Mouse (Mus musculus): ENCODE results near the gene Myh9. TPM values are rescaled to one million over a fixed set of nuclear protein-coding genes. Genes with fewer than 3 reads are reported as not detected.

Gene Myh9
- polyA plus RNA-seq, 1 experiment from 2014 or later, result 24.6 TPM

DNA sequence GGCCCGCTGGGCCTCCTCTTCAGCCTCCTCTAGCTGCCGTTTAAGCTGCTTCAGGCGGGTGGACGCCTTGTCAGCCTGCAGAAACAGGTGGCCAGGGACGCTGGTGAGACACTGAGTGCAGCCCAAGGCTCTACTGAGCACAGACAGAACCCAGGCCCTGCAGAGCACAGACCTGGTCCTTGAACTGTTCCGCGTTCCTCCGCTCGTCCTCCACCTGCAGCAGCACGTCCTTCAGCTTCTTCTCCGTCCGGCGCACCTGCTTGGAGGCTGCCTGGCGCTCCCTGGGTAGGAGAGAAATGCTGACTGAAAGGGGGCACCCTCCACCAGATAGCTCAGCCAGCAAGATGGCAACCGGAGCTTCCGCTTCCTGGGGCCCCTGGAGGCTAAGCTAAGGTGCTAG lies 78.9 kb downstream of the Myh9 start:
- no peaks in the 10 kb centered on the region for H3K27me3 ChIP-seq
- no peak overlapping the region for H3K4me3 ChIP-seq (replicated peaks)
- H3K9me3 ChIP-seq, result no peaks in the 10 kb centered on the region
- no peak for ATAC-seq (ENCODE audit: low FRiP score)
- H3K4me1 ChIP-seq, result no peaks in the 10 kb centered on the region
- H3K36me3 ChIP-seq (replicated peaks), result peaks cover 72% of the 10 kb centered on the region
- 91% methylated on average over 16 of the region's 16 CpGs for WGBS
- no peak overlapping the region for H3K4me2 ChIP-seq
- H3K9ac ChIP-seq, result no peak overlapping the region
- H3K27ac ChIP-seq, result no peak overlapping the region

DNA sequence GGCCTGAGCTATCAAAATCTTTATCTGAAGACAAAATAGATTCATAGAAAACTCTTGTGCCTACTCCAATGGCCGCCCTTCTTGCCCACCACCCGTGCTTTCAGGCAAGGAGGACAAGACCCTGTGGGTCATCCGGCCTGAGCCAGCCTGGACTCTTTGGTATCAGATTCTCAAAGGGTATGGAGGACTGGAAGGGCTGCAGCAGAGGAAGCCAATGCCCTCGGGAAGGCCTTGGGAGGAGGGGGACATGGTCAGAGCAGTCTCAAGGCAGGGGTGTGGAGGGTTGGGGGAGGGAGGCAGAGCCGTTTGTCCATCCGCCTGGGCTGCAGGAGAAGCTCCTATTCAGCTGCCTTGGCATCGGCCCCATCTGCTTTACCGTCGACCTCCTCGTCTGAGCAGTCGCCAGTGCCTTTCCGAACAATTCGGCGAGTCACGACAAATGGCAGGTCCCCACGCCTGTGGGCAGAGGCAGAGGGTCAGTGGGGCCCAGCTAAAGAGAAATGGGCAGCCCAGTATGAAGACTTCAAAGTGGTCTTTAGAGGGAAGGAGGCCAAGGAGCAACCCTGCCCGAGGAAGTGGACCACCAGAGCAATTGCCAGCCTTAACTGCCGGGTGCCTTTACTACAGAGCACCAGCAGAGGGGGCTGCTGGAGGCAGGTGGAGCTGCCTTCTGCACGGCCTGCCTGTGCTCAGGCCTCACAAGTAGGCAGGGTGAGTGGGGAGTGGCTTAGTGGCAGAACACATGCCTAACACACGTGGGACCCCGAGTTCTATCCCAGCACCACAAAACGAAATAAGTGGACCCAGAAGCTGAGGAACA lies 80.2 kb downstream of the Myh9 start:
- WGBS, result 79% methylated on average over 22 of the region's 22 CpGs
- no peaks in the 10 kb centered on the region for H3K27me3 ChIP-seq
- no peaks in the 10 kb centered on the region for H3K9me3 ChIP-seq
- H3K27ac ChIP-seq, result no peak overlapping the region
- H3K36me3 ChIP-seq (replicated peaks), result peaks cover 59% of the 10 kb centered on the region
- H3K4me1 ChIP-seq, result 0 out of 2 replicates have a peak, but pooled peaks cover 3% of the 10 kb centered on the region
- no peak for ATAC-seq (ENCODE audit: low FRiP score)
- H3K4me2 ChIP-seq, result no peak overlapping the region
- no peak overlapping the region for H3K4me3 ChIP-seq (replicated peaks)
- no peak overlapping the region for H3K9ac ChIP-seq

DNA sequence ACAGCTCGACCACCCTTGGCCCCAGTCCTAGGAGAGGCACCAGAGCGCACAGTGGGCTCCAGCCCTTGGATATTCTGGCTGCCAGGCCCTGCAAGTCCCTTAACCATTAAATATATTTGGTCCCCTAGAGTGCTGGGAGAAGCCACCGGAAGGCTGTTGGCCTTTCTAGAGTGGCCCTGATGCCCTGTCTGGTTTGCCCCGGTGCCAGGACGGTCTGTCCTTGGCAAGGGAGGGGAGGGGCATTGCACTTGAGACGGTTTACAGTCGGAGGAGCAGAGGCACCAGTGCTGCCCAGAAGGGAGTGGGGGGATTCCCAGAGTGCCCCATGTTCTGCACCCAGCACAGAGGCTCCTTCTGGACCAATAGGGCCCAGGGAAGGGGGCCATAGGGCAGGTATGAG lies 80.9 kb downstream of the Myh9 start:
- WGBS, result 96% methylated on average over 7 of the region's 7 CpGs
- H3K27ac ChIP-seq, result no peak overlapping the region
- no peaks in the 10 kb centered on the region for H3K9me3 ChIP-seq
- no peak overlapping the region for H3K9ac ChIP-seq
- H3K4me3 ChIP-seq (replicated peaks), result no peak overlapping the region
- H3K4me1 ChIP-seq, result 0 out of 2 replicates have a peak, but pooled peaks cover 3% of the 10 kb centered on the region
- peaks cover 52% of the 10 kb centered on the region for H3K36me3 ChIP-seq (replicated peaks)
- ATAC-seq (ENCODE audit: low FRiP score), result no peak
- H3K27me3 ChIP-seq, result no peaks in the 10 kb centered on the region
- H3K4me2 ChIP-seq, result no peak overlapping the region

DNA sequence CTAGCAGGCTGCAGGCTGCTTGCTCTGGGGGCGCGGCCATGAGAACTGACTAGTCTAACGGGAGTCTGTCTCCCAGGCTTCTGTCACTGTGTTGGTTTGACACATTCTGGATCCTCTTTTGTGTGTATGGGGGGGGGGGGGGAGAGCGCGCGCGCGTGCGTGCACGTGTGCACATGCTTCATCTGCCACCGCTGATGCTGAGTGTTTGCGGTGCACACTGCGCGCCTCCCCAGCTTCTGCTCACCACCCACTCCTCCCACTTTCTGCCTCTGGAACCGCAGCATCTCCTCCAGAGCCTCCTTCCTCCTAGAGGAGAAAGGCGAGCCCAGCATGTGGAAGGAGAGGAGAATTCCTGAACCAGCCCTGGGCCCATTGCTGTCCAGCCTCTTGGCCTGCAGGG lies 81.9 kb downstream of the Myh9 start:
- Histone ChIP-seq H3K4me1 (0 out of 2 replicates have a peak, but pooled peaks cover 3% of the 10 kb centered on the region), H3K9ac (no peak overlapping the region), H3K4me3 (replicated peaks) (no peak overlapping the region), H3K27ac (no peak overlapping the region), H3K27me3 (peaks cover 9% of the 10 kb centered on the region; the same call in 1 of the 2 replicates), H3K9me3 (no peaks in the 10 kb centered on the region), H3K36me3 (replicated peaks) (peaks cover 42% of the 10 kb centered on the region), H3K4me2 (no peak overlapping the region)
- 93% methylated on average over 15 of the region's 16 CpGs for WGBS
- no peak for ATAC-seq (ENCODE audit: low FRiP score)

- Histone ChIP-seq H3K27me3 (peaks cover 9% of the 10 kb centered on the region; the same call in 1 of the 2 replicates), H3K4me3 (replicated peaks) (no peak overlapping the region), H3K4me2 (no peak overlapping the region), H3K9ac (no peak overlapping the region), H3K4me1 (0 out of 2 replicates have a peak, but pooled peaks cover 3% of the 10 kb centered on the region), H3K36me3 (replicated peaks) (peaks cover 19% of the 10 kb centered on the region), H3K27ac (no peak overlapping the region), H3K9me3 (no peaks in the 10 kb centered on the region)
- WGBS, result 81% methylated on average over 4 of the region's 4 CpGs
- ATAC-seq (ENCODE audit: low FRiP score), result no peak
Observed at GRCm38 (mm10) chr15:77757586-77758226, 84.3 kb downstream of the Myh9 start.

DNA sequence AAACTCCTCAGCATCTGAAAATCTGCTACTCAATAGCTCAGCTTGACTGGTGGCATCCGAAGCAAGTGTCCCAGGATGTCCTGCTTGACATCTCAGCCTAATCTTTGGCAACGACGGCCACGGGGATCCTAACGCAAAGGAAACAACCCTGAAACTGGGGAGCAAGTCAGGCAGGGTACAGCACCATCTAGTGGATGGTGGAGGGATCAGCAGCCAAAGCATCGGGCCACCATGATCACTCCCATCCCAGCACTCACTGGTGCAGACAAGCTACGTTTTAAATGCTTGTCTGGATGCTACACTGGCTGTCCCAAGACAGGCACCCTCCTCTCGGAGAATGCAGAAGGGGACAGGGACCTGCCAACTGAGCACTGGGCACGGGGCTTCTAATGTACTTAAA lies 85.1 kb downstream of the Myh9 start, which contains the start of gene Apol8:
Apol8 (minus strand) TSS at position 156 of the 400 bp plus-strand sequence.
- Histone ChIP-seq H3K9me3 (no peaks in the 10 kb centered on the region), H3K27me3 (peaks cover 9% of the 10 kb centered on the region; the same call in 1 of the 2 replicates), H3K4me3 (replicated peaks) (no peak within 1 kb of the TSS), H3K4me1 (0 out of 2 replicates have a peak, but pooled peaks cover 3% of the 10 kb centered on the region), H3K9ac (no peak within 1 kb of the TSS), H3K4me2 (no peak within 1 kb of the TSS), H3K36me3 (replicated peaks) (peaks cover 12% of the 10 kb centered on the region), H3K27ac (no peak within 1 kb of the TSS)
- 8% methylated on average over 9 of the region's 9 CpGs for whole genome bisulfite sequencing
- no peak for ATAC-seq (ENCODE audit: low FRiP score)

- Histone ChIP-seq H3K9me3 (no peaks in the 10 kb centered on the region), H3K9ac (no peak overlapping the region), H3K27me3 (peaks cover 9% of the 10 kb centered on the region; the same call in 1 of the 2 replicates), H3K4me1 (0 out of 2 replicates have a peak, but pooled peaks cover 3% of the 10 kb centered on the region), H3K36me3 (replicated peaks) (peaks cover 4% of the 10 kb centered on the region), H3K4me3 (replicated peaks) (no peak overlapping the region), H3K27ac (no peak overlapping the region), H3K4me2 (no peak overlapping the region)
- 63% methylated on average over 2 of the region's 2 CpGs for WGBS
- ATAC-seq (ENCODE audit: low FRiP score), result no peak
Observed at GRCm38 (mm10) chr15:77756081-77756480, 85.9 kb downstream of the Myh9 start.

- ATAC-seq (ENCODE audit: low FRiP score), result no peak
- H3K9ac ChIP-seq, result no peak overlapping the region
- no peak overlapping the region for H3K4me3 ChIP-seq (replicated peaks)
- H3K4me1 ChIP-seq, result 0 out of 2 replicates have a peak, but pooled peaks cover 3% of the 10 kb centered on the region
- H3K9me3 ChIP-seq, result no peaks in the 10 kb centered on the region
- 0% methylated on average over 1 of the region's 2 CpGs for WGBS
- peaks cover 9% of the 10 kb centered on the region; the same call in 1 of the 2 replicates for H3K27me3 ChIP-seq
- H3K4me2 ChIP-seq, result no peak overlapping the region
- H3K36me3 ChIP-seq (replicated peaks), result no peaks in the 10 kb centered on the region
- H3K27ac ChIP-seq, result no peak overlapping the region
Observed at GRCm38 (mm10) chr15:77755132-77755531, 86.8 kb downstream of the Myh9 start.

DNA sequence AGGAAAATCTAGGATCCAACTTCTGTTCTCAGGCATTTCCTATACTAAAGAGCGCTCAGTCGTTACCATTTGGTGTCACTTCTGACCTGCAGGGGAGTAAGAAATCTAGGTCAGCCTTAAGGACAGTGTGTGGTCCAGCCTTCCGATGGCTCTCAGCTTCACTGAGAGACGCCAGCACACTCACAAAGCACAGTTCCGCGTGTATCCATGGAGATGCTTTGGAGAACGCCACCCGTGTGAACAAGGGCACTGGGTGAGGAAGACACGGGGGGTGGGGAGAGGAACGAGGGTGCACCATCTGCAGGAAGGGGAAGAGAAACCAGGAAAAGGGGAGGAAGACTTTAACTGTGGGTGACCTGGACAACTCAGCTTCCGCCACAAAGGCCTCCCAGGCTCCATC lies 89.5 kb downstream of the Myh9 start:
- Histone ChIP-seq H3K9me3 (no peaks in the 10 kb centered on the region), H3K4me1 (0 out of 2 replicates have a peak, but pooled peaks cover 3% of the 10 kb centered on the region), H3K36me3 (replicated peaks) (no peaks in the 10 kb centered on the region), H3K4me2 (no peak overlapping the region), H3K9ac (no peak overlapping the region), H3K4me3 (replicated peaks) (no peak overlapping the region), H3K27ac (no peak overlapping the region), H3K27me3 (peaks cover 9% of the 10 kb centered on the region; the same call in 1 of the 2 replicates)
- no peak for ATAC-seq (ENCODE audit: low FRiP score)
- 63% methylated on average over 11 of the region's 11 CpGs for WGBS

DNA sequence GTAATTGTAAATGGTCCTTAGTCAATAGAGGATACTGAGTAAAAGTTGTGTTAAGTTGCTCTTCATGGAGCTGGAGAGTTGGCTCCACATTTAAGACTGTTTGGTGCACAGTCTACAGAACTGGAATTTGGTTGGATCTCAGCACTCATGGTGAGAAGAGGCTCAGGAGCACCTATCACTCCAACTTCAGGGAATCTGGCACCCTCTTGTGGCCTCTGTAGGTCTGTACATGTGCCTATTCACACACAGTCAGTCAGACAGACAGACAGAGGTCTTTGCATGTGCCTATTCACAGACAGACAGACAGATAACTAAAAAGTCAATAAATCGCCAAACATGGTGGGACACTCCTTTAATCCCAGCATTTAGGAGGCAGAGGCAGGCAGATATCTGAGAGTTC lies 91.5 kb downstream of the Myh9 start:
- H3K4me3 ChIP-seq (replicated peaks), result no peak overlapping the region
- ATAC-seq (ENCODE audit: low FRiP score), result no peak
- H3K27me3 ChIP-seq, result peaks cover 5% of the 10 kb centered on the region; the same call in 1 of the 2 replicates
- no peaks in the 10 kb centered on the region for H3K36me3 ChIP-seq (replicated peaks)
- H3K9ac ChIP-seq, result no peak overlapping the region
- H3K9me3 ChIP-seq, result no peaks in the 10 kb centered on the region
- no peaks in the 10 kb centered on the region for H3K4me1 ChIP-seq
- no peak overlapping the region for H3K4me2 ChIP-seq
- H3K27ac ChIP-seq, result no peak overlapping the region
- WGBS, result 31% methylated on average over 1 of the region's 1 CpGs

DNA sequence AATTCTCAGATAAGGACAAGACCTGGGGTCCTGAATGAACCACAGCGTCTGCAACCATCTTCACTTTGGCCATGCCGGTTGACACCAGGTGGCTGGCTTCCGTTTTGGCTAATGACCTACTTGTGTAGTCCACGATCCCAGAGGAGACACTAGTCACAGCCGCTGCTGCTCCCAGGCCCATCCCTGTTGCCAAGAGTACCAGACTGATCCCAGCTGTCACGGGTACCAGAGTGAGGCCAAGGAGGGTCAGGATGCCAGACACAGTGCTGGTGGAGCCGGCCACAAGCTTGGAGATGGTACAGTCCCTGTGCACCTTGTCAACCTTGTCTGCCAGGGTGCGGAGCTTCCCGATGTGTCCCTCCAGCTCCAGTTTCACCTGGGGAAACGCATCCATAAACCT lies 92.3 kb downstream of the Myh9 start:
- Histone ChIP-seq H3K27ac (no peak overlapping the region), H3K36me3 (replicated peaks) (no peaks in the 10 kb centered on the region), H3K4me2 (no peak overlapping the region), H3K4me3 (replicated peaks) (no peak overlapping the region), H3K27me3 (no peaks in the 10 kb centered on the region), H3K9ac (no peak overlapping the region), H3K9me3 (no peaks in the 10 kb centered on the region), H3K4me1 (no peaks in the 10 kb centered on the region)
- no peak for ATAC-seq (ENCODE audit: low FRiP score)
- WGBS, result 93% methylated on average over 10 of the region's 10 CpGs

DNA sequence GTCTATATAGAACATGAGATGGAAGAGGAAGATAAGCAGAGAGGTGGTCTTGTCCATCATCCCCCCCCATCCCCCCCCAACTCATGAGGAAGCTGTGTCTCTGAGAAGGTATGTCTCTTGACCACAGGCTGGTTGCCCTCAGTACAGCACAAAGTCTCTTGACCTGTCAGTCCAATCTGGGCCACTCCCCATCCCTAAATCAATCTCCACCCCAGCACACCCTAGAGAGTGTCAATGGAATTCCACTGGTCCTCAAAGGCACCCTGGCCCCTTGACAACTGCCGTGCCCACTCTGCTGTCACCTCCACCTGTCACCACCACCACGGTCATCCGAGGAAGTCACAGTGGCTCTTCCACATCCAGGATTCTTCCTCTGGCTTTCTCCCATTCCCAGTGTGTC lies 93.6 kb downstream of the Myh9 start:
- Histone ChIP-seq H3K4me2 (no peak overlapping the region), H3K9ac (no peak overlapping the region), H3K36me3 (replicated peaks) (no peaks in the 10 kb centered on the region), H3K4me1 (0 out of 2 replicates have a peak, but pooled peaks cover 4% of the 10 kb centered on the region), H3K27ac (no peak overlapping the region), H3K4me3 (replicated peaks) (no peak overlapping the region), H3K27me3 (no peaks in the 10 kb centered on the region), H3K9me3 (no peaks in the 10 kb centered on the region)
- WGBS, result 94% methylated on average over 3 of the region's 3 CpGs
- no peak for ATAC-seq (ENCODE audit: low FRiP score)

Data from forebrain, embryonic 12.5 days (tissue).